Mouse (Mus musculus): ENCODE data around the gene Olfr625-ps1.

GRCm38 (mm10) chr7:103712024-103712423 is 29.5 kb downstream of the Olfr625-ps1 start:
- no peak for TF ChIP-seq EP300 (IDR thresholded peaks at IDR 0.05; ENCODE audit: low read depth)
- peak; percentile 77 for TF ChIP-seq CTCF (IDR thresholded peaks at IDR 0.05; ENCODE audit: low read depth)

Data from liver, embryonic 14.5 days (tissue).